ENCODE assay signal across 8 mouse cellular contexts in the genomic region with DNA sequence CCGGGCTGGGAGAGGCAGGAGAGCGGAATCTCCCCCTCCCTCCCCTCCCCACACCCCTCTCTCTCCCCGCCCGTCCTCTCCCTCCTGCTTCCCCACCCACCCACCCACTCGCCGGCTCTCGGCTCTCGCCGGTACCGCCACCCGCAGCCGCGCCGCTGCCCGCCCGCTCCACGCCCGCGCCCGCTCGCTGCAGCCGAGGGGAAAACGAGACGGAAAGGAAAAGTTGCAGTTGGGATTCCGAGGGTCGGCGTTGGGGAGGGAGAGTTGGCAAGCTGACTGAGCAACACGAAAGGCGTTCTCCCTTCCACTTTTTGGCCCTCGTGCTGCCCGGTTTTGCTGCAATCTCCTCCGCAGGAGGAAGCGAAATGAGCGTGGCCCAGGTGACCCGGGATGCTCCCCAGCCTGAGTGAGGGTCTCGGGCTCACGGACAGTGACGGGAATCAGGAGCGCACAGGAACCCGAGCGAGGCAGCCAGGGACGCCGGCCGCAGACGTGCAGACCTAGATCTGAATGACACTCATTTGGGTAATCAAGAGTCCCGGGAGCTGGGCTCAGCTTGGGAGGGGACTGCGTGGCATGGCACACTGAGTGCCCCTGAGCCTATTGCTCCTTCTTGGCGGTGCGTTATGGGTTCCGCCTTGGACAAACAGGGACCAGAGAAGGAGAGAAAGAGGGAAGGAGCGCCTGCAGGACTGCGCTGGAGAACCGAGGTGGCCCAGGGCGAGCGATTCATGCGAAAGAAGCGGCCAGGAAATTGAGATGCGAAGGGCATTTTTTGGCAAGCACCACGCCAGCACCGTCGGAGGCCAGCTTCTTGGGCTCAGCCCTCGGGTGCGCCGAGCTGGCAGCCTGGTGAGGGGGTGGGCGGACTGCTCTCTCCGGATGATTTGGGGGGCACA.
A peak's percentile ranks its signal among the peaks of the same experiment; 100 is the strongest.
DNase-seq lines count a peak whose midpoint lies in the region; ATAC-seq and TF ChIP-seq lines count a peak whose summit lies in the region.

No protein-coding gene starts in this region.

- peaks cover 100% of the 10 kb centered on the region for H3K27me3 ChIP-seq in embryonic facial prominence, embryonic 13.5 days
- H3K27me3 ChIP-seq in intestine, postnatal 0 days (replicated peaks; ENCODE audit: control insufficient read depth, insufficient read depth, low read length): peaks cover 50% of the 10 kb centered on the region
- peaks cover 11% of the 10 kb centered on the region for H3K27me3 ChIP-seq in neural tube, embryonic 11.5 days (ENCODE audit: control insufficient read depth, insufficient read depth, low read length)

- H3K27ac ChIP-seq in embryonic facial prominence, embryonic 13.5 days: no peak overlapping the region
- no peak overlapping the region for H3K27ac ChIP-seq in intestine, postnatal 0 days (ENCODE audit: low read depth, low read length)
- no peak overlapping the region for H3K27ac ChIP-seq in neural tube, embryonic 11.5 days (ENCODE audit: low read depth, low read length)

- peak; percentile 47 for DNase-seq in layer of hippocampus, adult 11-12 months (ENCODE audit: low spot score)
- DNase-seq in layer of hippocampus, adult 9-10 months (ENCODE audit: low spot score): no peak
- peak; percentile 26 for DNase-seq in adrenal gland, postnatal 25 days
- peak; percentile 62 for DNase-seq in neural tube, embryonic 11.5 days (ENCODE audit: low spot score)
- DNase-seq in B cell, adult 2 months: no peak
- no peak for DNase-seq in T-cell, adult 2 months (ENCODE audit: low spot score)

- H3K9me3 ChIP-seq in embryonic facial prominence, embryonic 13.5 days: no peaks in the 10 kb centered on the region
- no peaks in the 10 kb centered on the region for H3K9me3 ChIP-seq in intestine, postnatal 0 days (ENCODE audit: control insufficient read depth)
- no peaks in the 10 kb centered on the region for H3K9me3 ChIP-seq in neural tube, embryonic 11.5 days (ENCODE audit: control insufficient read depth, low read length)

- H3K4me2 ChIP-seq in embryonic facial prominence, embryonic 13.5 days: peak overlapping the region; percentile 84
- H3K4me2 ChIP-seq in intestine, postnatal 0 days (replicated peaks; ENCODE audit: low read depth): peak overlapping the region; percentile 64
- H3K4me2 ChIP-seq in neural tube, embryonic 11.5 days (ENCODE audit: low read depth): peak overlapping the region; percentile 87

- peak overlapping the region; percentile 48 for H3K4me3 ChIP-seq in embryonic facial prominence, embryonic 13.5 days
- H3K4me3 ChIP-seq in intestine, postnatal 0 days (ENCODE audit: low read depth, low read length): peak overlapping the region; percentile 39
- H3K4me3 ChIP-seq in neural tube, embryonic 11.5 days (ENCODE audit: low read depth, low read length): peak overlapping the region; percentile 57

- ATAC-seq in embryonic facial prominence, embryonic 13.5 days (ENCODE audit: insufficient number of reproducible peaks, insufficient read depth, low FRiP score, low TSS enrichment, low read depth): no peak
- ATAC-seq in intestine, postnatal 0 days: no peak
- ATAC-seq in neural tube, embryonic 11.5 days (ENCODE audit: insufficient read depth, low FRiP score, low TSS enrichment): peak; percentile 50

- H3K9ac ChIP-seq in embryonic facial prominence, embryonic 13.5 days: peak overlapping the region; percentile 64
- H3K9ac ChIP-seq in intestine, postnatal 0 days (ENCODE audit: low read depth, low read length): no peak overlapping the region
- H3K9ac ChIP-seq in neural tube, embryonic 11.5 days (ENCODE audit: low read length): peak overlapping the region; percentile 60

- H3K4me1 ChIP-seq in embryonic facial prominence, embryonic 13.5 days: peaks cover 24% of the 10 kb centered on the region
- H3K4me1 ChIP-seq in intestine, postnatal 0 days (replicated peaks; ENCODE audit: control insufficient read depth, insufficient read depth, low read length): no peaks in the 10 kb centered on the region
- H3K4me1 ChIP-seq in neural tube, embryonic 11.5 days (ENCODE audit: control insufficient read depth, insufficient read depth, low read length): 0 out of 2 replicates have a peak, but pooled peaks cover 5% of the 10 kb centered on the region

- TF ChIP-seq CTCF in intestine, postnatal 0 days (IDR thresholded peaks at IDR 0.05; ENCODE audit: low read depth): no peak

- no peaks in the 10 kb centered on the region for H3K36me3 ChIP-seq in embryonic facial prominence, embryonic 13.5 days
- no peaks in the 10 kb centered on the region for H3K36me3 ChIP-seq in intestine, postnatal 0 days (ENCODE audit: control insufficient read depth, insufficient read depth)
- H3K36me3 ChIP-seq in neural tube, embryonic 11.5 days (ENCODE audit: control insufficient read depth, insufficient read depth, low read length): no peaks in the 10 kb centered on the region

- under 1% methylated on average over 58 of the region's 66 CpGs for WGBS in embryonic facial prominence, embryonic 13.5 days
- under 1% methylated on average over 44 of the region's 66 CpGs for WGBS in intestine, postnatal 0 days
- under 1% methylated on average over 52 of the region's 66 CpGs for WGBS in neural tube, embryonic 11.5 days

Comparison
In these comparisons a context has a peak if more than half of its experiments do, and no peak if none do; other contexts are left out.
1. DNase-seq: peak in layer of hippocampus, adult 11-12 months (single experiment), adrenal gland, postnatal 25 days (single experiment) and neural tube, embryonic 11.5 days (single experiment); none in layer of hippocampus, adult 9-10 months (single experiment), B cell, adult 2 months (0 of 2) and T-cell, adult 2 months (single experiment).
2. Peak in every context shown above with its lines, with median percentiles within 50 percentile points of each other: H3K4me2 ChIP-seq and H3K4me3 ChIP-seq.